9 mouse cellular contexts compared by ENCODE assay signal in genomic region chr2:103390086-103390988, GRCm38 (mm10). TPM values are rescaled to one million over a fixed set of nuclear protein-coding genes. Genes with fewer than 3 reads are reported as not detected.
A peak's percentile ranks its signal among the peaks of the same experiment; 100 is the strongest.
DNase-seq lines count a peak whose midpoint lies in the region; ATAC-seq and TF ChIP-seq lines count a peak whose summit lies in the region.
"Had no signal": no experiment of that assay in that cellular context is flagged by ENCODE, and none has a peak within 500 bp of the region (broad histone marks: within the 10 kb centered on the region; RNA-seq: fewer than 3 reads in every experiment).

No protein-coding gene starts in this region.

- no peaks in the 10 kb centered on the region for H3K36me3 ChIP-seq in forebrain, embryonic 12.5 days (replicated peaks)
- no peaks in the 10 kb centered on the region for H3K36me3 ChIP-seq in neural tube, embryonic 15.5 days
- no peaks in the 10 kb centered on the region for H3K36me3 ChIP-seq in liver, embryonic 11.5 days (ENCODE audit: control insufficient read depth, insufficient read depth, low read length)
- H3K36me3 ChIP-seq: heart, embryonic 15.5 days had no signal

- ATAC-seq in forebrain, embryonic 12.5 days (ENCODE audit: low FRiP score), result no peak
- ATAC-seq in neural tube, embryonic 15.5 days (ENCODE audit: low FRiP score), result no peak; the same call in 1 of the 2 replicates
- ATAC-seq in liver, embryonic 11.5 days (replicated peaks; ENCODE audit: low FRiP score), result no peak

- H3K4me1 ChIP-seq in forebrain, embryonic 12.5 days, result peaks cover 13% of the 10 kb centered on the region
- H3K4me1 ChIP-seq in neural tube, embryonic 15.5 days, result peaks cover 6% of the 10 kb centered on the region
- no peaks in the 10 kb centered on the region for H3K4me1 ChIP-seq in liver, embryonic 11.5 days (replicated peaks; ENCODE audit: control insufficient read depth, insufficient read depth, low read length)
- H3K4me1 ChIP-seq: heart, embryonic 15.5 days had no signal

- 0 out of 2 replicates have a peak overlapping the region, but pooled peaks have one; percentile 13 for H3K27ac ChIP-seq in gastrocnemius, adult 2 months
- H3K27ac ChIP-seq in forebrain, embryonic 12.5 days, result peak overlapping the region; percentile 27; the same call in 1 of the 2 replicates
- H3K27ac ChIP-seq in neural tube, embryonic 15.5 days (replicated peaks), result peak overlapping the region; percentile 54; the same call in 1 of the 2 replicates
- no peak overlapping the region for H3K27ac ChIP-seq in liver, embryonic 11.5 days (ENCODE audit: low read depth, low read length)
- H3K27ac ChIP-seq: heart, embryonic 15.5 days had no signal

- H3K4me2 ChIP-seq in forebrain, embryonic 12.5 days, result no peak overlapping the region
- no peak overlapping the region for H3K4me2 ChIP-seq in neural tube, embryonic 15.5 days
- H3K4me2 ChIP-seq in liver, embryonic 11.5 days, result no peak overlapping the region
- H3K4me2 ChIP-seq: heart, embryonic 15.5 days had no signal

- intact Hi-C loops in gastrocnemius, adult 2 months (cut with DNase I), result no loop called here

- peak; percentile 50 for DNase-seq in gastrocnemius, adult 2 months
- DNase-seq in gastrocnemius, postnatal 10 days, result no peak
- DNase-seq in layer of hippocampus, adult 9-11 months, result peak; percentile 82
- no peak for DNase-seq in urinary bladder, postnatal 14 days (ENCODE audit: low spot score)
- no peak for DNase-seq in liver, embryonic 11.5 days (ENCODE audit: low spot score)
- no peak for DNase-seq in thymus, postnatal 10 days (ENCODE audit: low spot score in 2 of 2)

- H3K4me3 ChIP-seq in gastrocnemius, adult 2 months, result no peak overlapping the region
- H3K4me3 ChIP-seq in forebrain, embryonic 12.5 days (replicated peaks), result no peak overlapping the region
- no peak overlapping the region for H3K4me3 ChIP-seq in neural tube, embryonic 15.5 days (replicated peaks)
- H3K4me3 ChIP-seq in liver, embryonic 11.5 days (ENCODE audit: low read depth, low read length), result no peak overlapping the region
- H3K4me3 ChIP-seq: heart, embryonic 15.5 days had no signal

- no peaks in the 10 kb centered on the region for H3K27me3 ChIP-seq in forebrain, embryonic 12.5 days
- H3K27me3 ChIP-seq in neural tube, embryonic 15.5 days (replicated peaks), result no peaks in the 10 kb centered on the region
- no peaks in the 10 kb centered on the region for H3K27me3 ChIP-seq in liver, embryonic 11.5 days (replicated peaks; ENCODE audit: control insufficient read depth, insufficient read depth, low read length)
- H3K27me3 ChIP-seq: heart, embryonic 15.5 days had no signal

- H3K9ac ChIP-seq in forebrain, embryonic 12.5 days, result no peak overlapping the region
- H3K9ac ChIP-seq in neural tube, embryonic 15.5 days (replicated peaks), result no peak overlapping the region
- no peak overlapping the region for H3K9ac ChIP-seq in liver, embryonic 11.5 days (ENCODE audit: low read depth, low read length)
- H3K9ac ChIP-seq: heart, embryonic 15.5 days had no signal

- TF ChIP-seq CTCF in gastrocnemius, adult 2 months (IDR thresholded peaks at IDR 0.05), result no peak

- H3K9me3 ChIP-seq in forebrain, embryonic 12.5 days, result 0 out of 2 replicates have a peak, but pooled peaks cover 5% of the 10 kb centered on the region
- H3K9me3 ChIP-seq in neural tube, embryonic 15.5 days (replicated peaks), result no peaks in the 10 kb centered on the region
- H3K9me3 ChIP-seq in liver, embryonic 11.5 days (ENCODE audit: control insufficient read depth, low read length), result no peaks in the 10 kb centered on the region
- H3K9me3 ChIP-seq: heart, embryonic 15.5 days had no signal

- WGBS in forebrain, embryonic 12.5 days, result 25% methylated on average over 4 of the region's 4 CpGs
- 47% methylated on average over 4 of the region's 4 CpGs for WGBS in neural tube, embryonic 15.5 days
- WGBS in liver, embryonic 11.5 days, result 63% methylated on average over 4 of the region's 4 CpGs

RNA-seq across cellular contexts. Expression of gene Elf5, which starts 21.2 kb away (rescaled TPM):
- not detected for total RNA-seq in gastrocnemius, adult 2 months (2021)
- total RNA-seq in gastrocnemius, postnatal 10 days (2021), result not detected
- polyA plus RNA-seq in forebrain, embryonic 12.5 days (2016; fragmentation: Nextera tagmentation; extraction: Ambion mirVana), result 0.60 TPM in 2 replicates
- polyA plus RNA-seq in neural tube, embryonic 15.5 days (2015; fragmentation: Nextera tagmentation; extraction: Ambion mirVana), result not detected in 2 replicates
- polyA plus RNA-seq in liver, embryonic 11.5 days (2014; fragmentation: Nextera tagmentation; extraction: Ambion mirVana), result not detected in 2 replicates

Comparison
In these comparisons a context has a peak if more than half of its experiments do, and no peak if none do; other contexts are left out.
1. DNase-seq: peak in gastrocnemius, adult 2 months (single experiment) and layer of hippocampus, adult 9-11 months (single experiment); none in gastrocnemius, postnatal 10 days (single experiment), urinary bladder, postnatal 14 days (single experiment), liver, embryonic 11.5 days (single experiment) and thymus, postnatal 10 days (0 of 2).